Mouse (Mus musculus): Measurements from ENCODE around the gene Gtf2i. TPM values are rescaled to one million over a fixed set of nuclear protein-coding genes. Genes with fewer than 3 reads are reported as not detected.

Gene Gtf2i
- total and polyA plus RNA-seq, 3 experiments, result 28.4 to 60.9 (median 42.2) TPM

- H3K36me3 ChIP-seq (replicated peaks in 1 of 2; ENCODE audit: control insufficient read depth in 1 of 2, insufficient read depth in 1 of 2, low read length in 1 of 2), result peaks cover 56 to 72% of the 10 kb centered on the region in 2 experiments
- no peaks in the 10 kb centered on the region for H3K27me3 ChIP-seq (replicated peaks)
- in situ Hi-C loops (cut with MboI; ENCODE audit: low pct_ligation_motif_present, low pct_unique_long_range_greater_than_20kb, low sequenced_read_pairs) (no loop called here), dilution Hi-C loops (cut with MboI; ENCODE audit: extremely low pct_ligation_motif_present, extremely low pct_unique_long_range_greater_than_20kb, low sequenced_read_pairs) (no loop called here)
- no peak for DNase-seq (ENCODE audit: extremely low read depth)
- H3K79me2 ChIP-seq (replicated peaks; ENCODE audit: control insufficient read depth, extremely low read depth, insufficient read depth, poor library complexity, severe bottlenecking), result no peaks in the 10 kb centered on the region
- H3K27ac ChIP-seq (ENCODE audit: insufficient read depth, low read depth), result peak overlapping the region; percentile 27; the same call in 1 of the 2 replicates
- H3K4me2 ChIP-seq (ENCODE audit: insufficient read depth, low read depth, poor library complexity, severe bottlenecking), result no peak overlapping the region
- TF ChIP-seq EP300 (IDR thresholded peaks at IDR 0.05; ENCODE audit: low read length), result no peak
- TF ChIP-seq E2F4 (IDR thresholded peaks at IDR 0.05; ENCODE audit: insufficient replicate concordance, low read depth, low read length), result no peak
- no peak for TF ChIP-seq MXI1 (IDR thresholded peaks at IDR 0.05; ENCODE audit: low read depth, low read length)
- no peak for TF ChIP-seq TCF12 (IDR thresholded peaks at IDR 0.05; ENCODE audit: low read depth, low read length)
- no peak for TF ChIP-seq KAT2A (IDR thresholded peaks at IDR 0.05; ENCODE audit: insufficient replicate concordance, low read length)
- no peak for TF ChIP-seq ETS1 (conservative IDR thresholded peaks at IDR 0.05; ENCODE audit: low read depth, low read length)
- no peak for TF ChIP-seq PAX5 (IDR thresholded peaks at IDR 0.05; ENCODE audit: low read length)
- no peak for TF ChIP-seq ZMIZ1 (IDR thresholded peaks at IDR 0.05; ENCODE audit: low read depth, low read length)
- no peak for TF ChIP-seq ZC3H11A (IDR thresholded peaks at IDR 0.05; ENCODE audit: low read depth, low read length)
- no peak for TF ChIP-seq CTCF (conservative IDR thresholded peaks at IDR 0.05 in 1 of 2, IDR thresholded peaks at IDR 0.05 in 1 of 2; ENCODE audit: low read depth in 2 of 2, low read length in 2 of 2)
- no peak for TF ChIP-seq RCOR1 (conservative IDR thresholded peaks at IDR 0.05; ENCODE audit: low read depth, low read length)
- TF ChIP-seq CHD2 (IDR thresholded peaks at IDR 0.05; ENCODE audit: low read length), result no peak
- no peak for TF ChIP-seq MAZ (IDR thresholded peaks at IDR 0.05; ENCODE audit: low read depth, low read length)
- no peak for TF ChIP-seq SMC3 (IDR thresholded peaks at IDR 0.05; ENCODE audit: low read depth, low read length)
- no peak for TF ChIP-seq IRF4 (IDR thresholded peaks at IDR 0.05; ENCODE audit: low read depth, low read length)
- no peak for TF ChIP-seq RAD21 (IDR thresholded peaks at IDR 0.05; ENCODE audit: low read depth, low read length)
- no peak for TF ChIP-seq MAX (IDR thresholded peaks at IDR 0.05; ENCODE audit: low read length)
- no peak for TF ChIP-seq BHLHE40 (IDR thresholded peaks at IDR 0.05; ENCODE audit: low read depth, low read length)
- H3K4me1 ChIP-seq (ENCODE audit: control insufficient read depth in 1 of 2, insufficient read depth in 2 of 2), result peaks cover 36 to 56% of the 10 kb centered on the region in 2 experiments
- H3K9ac ChIP-seq (ENCODE audit: insufficient read depth, low read depth), result no peak overlapping the region
- H3K4me3 ChIP-seq (replicated peaks in 1 of 3; ENCODE audit: low read depth in 2 of 3, low read length in 2 of 3, poor library complexity in 1 of 3), result no peak overlapping the region
- H3K9me3 ChIP-seq (replicated peaks; ENCODE audit: low read length), result peaks cover 12% of the 10 kb centered on the region
These were observed 77.1 kb downstream of the Gtf2i start for GRCm38 (mm10) chr5:134237508-134237907.

GRCm38 (mm10) chr5:134236796-134237195, 77.8 kb downstream of the Gtf2i start:
- no peaks in the 10 kb centered on the region for H3K79me2 ChIP-seq (replicated peaks; ENCODE audit: control insufficient read depth, extremely low read depth, insufficient read depth, poor library complexity, severe bottlenecking)
- peak; percentile 73 for DNase-seq (ENCODE audit: extremely low read depth)
- in situ Hi-C loops (cut with MboI; ENCODE audit: low pct_ligation_motif_present, low pct_unique_long_range_greater_than_20kb, low sequenced_read_pairs) (no loop called here), dilution Hi-C loops (cut with MboI; ENCODE audit: extremely low pct_ligation_motif_present, extremely low pct_unique_long_range_greater_than_20kb, low sequenced_read_pairs) (no loop called here)
- peak overlapping the region; percentile 27 for H3K27ac ChIP-seq (ENCODE audit: insufficient read depth, low read depth)
- H3K36me3 ChIP-seq (replicated peaks in 1 of 2; ENCODE audit: control insufficient read depth in 1 of 2, insufficient read depth in 1 of 2, low read length in 1 of 2), result peaks cover 49 to 65% of the 10 kb centered on the region in 2 experiments
- H3K4me3 ChIP-seq (replicated peaks in 1 of 3; ENCODE audit: low read depth in 2 of 3, low read length in 2 of 3, poor library complexity in 1 of 3), result no peak overlapping the region
- H3K4me1 ChIP-seq (ENCODE audit: control insufficient read depth in 1 of 2, insufficient read depth in 2 of 2), result peaks cover 36 to 60% of the 10 kb centered on the region in 2 experiments
- peaks cover 12% of the 10 kb centered on the region for H3K9me3 ChIP-seq (replicated peaks; ENCODE audit: low read length)
- no peak overlapping the region for H3K4me2 ChIP-seq (ENCODE audit: insufficient read depth, low read depth, poor library complexity, severe bottlenecking)
- H3K9ac ChIP-seq (ENCODE audit: insufficient read depth, low read depth), result no peak overlapping the region
- H3K27me3 ChIP-seq (replicated peaks), result no peaks in the 10 kb centered on the region
- TF ChIP-seq HCFC1 (IDR thresholded peaks at IDR 0.05; ENCODE audit: low read depth, low read length), result no peak
- no peak for TF ChIP-seq ZNF384 (IDR thresholded peaks at IDR 0.05; ENCODE audit: low read depth, low read length)
- TF ChIP-seq MAX (IDR thresholded peaks at IDR 0.05; ENCODE audit: low read length), result no peak
- TF ChIP-seq TCF12 (IDR thresholded peaks at IDR 0.05; ENCODE audit: low read depth, low read length), result peak; percentile 67
- no peak for TF ChIP-seq JUND (conservative IDR thresholded peaks at IDR 0.05; ENCODE audit: low read depth, low read length)
- TF ChIP-seq ELF1 (IDR thresholded peaks at IDR 0.05; ENCODE audit: low read depth, low read length), result no peak
- no peak for TF ChIP-seq POLR2A (IDR thresholded peaks at IDR 0.05; ENCODE audit: low read depth, low read length)
- TF ChIP-seq MAFK (IDR thresholded peaks at IDR 0.05; ENCODE audit: insufficient replicate concordance, low read length), result no peak
- TF ChIP-seq PAX5 (IDR thresholded peaks at IDR 0.05; ENCODE audit: low read length), result no peak
- no peak for TF ChIP-seq GABPA (IDR thresholded peaks at IDR 0.05; ENCODE audit: insufficient replicate concordance, low read depth, low read length)
- TF ChIP-seq MAZ (IDR thresholded peaks at IDR 0.05; ENCODE audit: low read depth, low read length), result no peak
- no peak for TF ChIP-seq POLR2AphosphoS2 (IDR thresholded peaks at IDR 0.05; ENCODE audit: low read depth, low read length)
- no peak for TF ChIP-seq CHD1 (IDR thresholded peaks at IDR 0.05; ENCODE audit: low read depth, low read length)
- no peak for TF ChIP-seq KAT2A (IDR thresholded peaks at IDR 0.05; ENCODE audit: insufficient replicate concordance, low read length)
- no peak for TF ChIP-seq MEF2A (IDR thresholded peaks at IDR 0.05; ENCODE audit: borderline replicate concordance, low read depth, low read length)
- no peak for TF ChIP-seq ZKSCAN1 (IDR thresholded peaks at IDR 0.05; ENCODE audit: borderline replicate concordance, low read depth, low read length)
- TF ChIP-seq ETS1 (conservative IDR thresholded peaks at IDR 0.05; ENCODE audit: low read depth, low read length), result 0 out of 2 replicates have a peak, but pooled peaks have one; percentile 6
- no peak for TF ChIP-seq ZC3H11A (IDR thresholded peaks at IDR 0.05; ENCODE audit: low read depth, low read length)
- TF ChIP-seq NRF1 (IDR thresholded peaks at IDR 0.05; ENCODE audit: low read depth, low read length), result no peak
- TF ChIP-seq SMC3 (IDR thresholded peaks at IDR 0.05; ENCODE audit: low read depth, low read length), result no peak
- TF ChIP-seq E2F4 (IDR thresholded peaks at IDR 0.05; ENCODE audit: insufficient replicate concordance, low read depth, low read length), result 0 out of 2 replicates have a peak, but pooled peaks have one; percentile 0
- no peak for TF ChIP-seq CTCF (conservative IDR thresholded peaks at IDR 0.05 in 1 of 2, IDR thresholded peaks at IDR 0.05 in 1 of 2; ENCODE audit: low read depth in 2 of 2, low read length in 2 of 2)
- TF ChIP-seq UBTF (IDR thresholded peaks at IDR 0.05; ENCODE audit: low read depth, low read length), result no peak
- no peak for TF ChIP-seq USF2 (conservative IDR thresholded peaks at IDR 0.05; ENCODE audit: low read depth, low read length)

Data from CH12.LX (cell line).